Mouse (Mus musculus) cerebellum, adult 2 months (tissue): Measurements from ENCODE around the gene Olfr644.

Experiments
- CTCF ChIP-seq: fragments of 200-500 bp; IDR thresholded peaks from 2 replicates; pipeline ENCODE4 v1.5.1; 2011; ENCODE audit warnings: low read depth, mild to moderate bottlenecking, control low read depth, low read length, moderate library complexity, borderline replicate concordance; ENCODE audit not compliant: insufficient read depth
- POLR2A ChIP-seq: fragments of 200-500 bp; IDR thresholded peaks from 2 replicates; pipeline ENCODE4 v1.6.1; 2011; ENCODE audit warnings: low read length, control low read depth, borderline replicate concordance; ENCODE audit not compliant: insufficient read depth

- TF ChIP-seq POLR2A (no peak), CTCF (no peak)
Measured at GRCm38 (mm10) chr7:104026978-104027377, 44.7 kb downstream of the Olfr644 start.
